Mouse (Mus musculus): ENCODE measurements around the gene Sgms1. TPM values are rescaled to one million over a fixed set of nuclear protein-coding genes. Genes with fewer than 3 reads are reported as not detected.
A peak's percentile ranks its signal among the peaks of the same experiment; 100 is the strongest.

Sgms1 gene
- polyA plus RNA-seq, 2 experiments, result 20.8 to 36.8 TPM

DNA sequence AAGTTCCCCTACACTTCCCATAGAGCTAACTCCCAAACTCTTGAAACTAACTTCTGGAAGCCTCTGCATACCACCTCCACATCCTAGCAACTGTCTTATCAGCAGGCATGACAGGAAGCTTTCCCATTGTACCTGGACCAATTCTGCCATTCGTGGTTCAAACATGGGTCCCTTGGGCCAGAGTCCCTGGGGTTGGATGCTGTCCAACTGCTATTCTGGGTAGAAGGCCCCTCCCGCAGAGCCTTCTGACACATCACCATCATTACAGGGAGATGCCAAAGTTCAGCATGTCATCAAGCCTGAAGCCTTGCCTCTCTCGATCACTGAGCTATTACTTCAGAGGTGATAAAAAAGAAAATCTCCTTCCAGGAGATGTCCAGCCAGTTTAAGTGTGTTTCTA, 175.9 kb downstream of the Sgms1 start:
- Histone ChIP-seq H3K4me3 (replicated peaks; ENCODE audit: low read length) (no peak overlapping the region), H3K27me3 (ENCODE audit: control insufficient read depth, insufficient read depth, low read length) (no peaks in the 10 kb centered on the region), H3K9me3 (ENCODE audit: control insufficient read depth, low read length) (no peaks in the 10 kb centered on the region), H3K4me1 (ENCODE audit: control insufficient read depth, insufficient read depth, low read length) (peaks cover 10% of the 10 kb centered on the region; the same call in 1 of the 2 replicates), H3K4me2 (replicated peaks; ENCODE audit: low read depth, low read length, severe bottlenecking) (no peak overlapping the region), H3K9ac (ENCODE audit: low read depth, low read length, severe bottlenecking) (no peak overlapping the region), H3K36me3 (ENCODE audit: control insufficient read depth, insufficient read depth, low read length) (no peaks in the 10 kb centered on the region), H3K27ac (replicated peaks; ENCODE audit: low read depth, low read length) (no peak overlapping the region)
- WGBS, result 82% methylated on average over 3 of the region's 3 CpGs
- DNase-seq (ENCODE audit: low spot score) (no peak), ATAC-seq (ENCODE audit: low FRiP score, low read depth) (no peak)
- TF ChIP-seq POLR2A (IDR thresholded peaks at IDR 0.05; ENCODE audit: borderline replicate concordance, extremely low read depth, insufficient read depth, insufficient read length), result no peak

DNA sequence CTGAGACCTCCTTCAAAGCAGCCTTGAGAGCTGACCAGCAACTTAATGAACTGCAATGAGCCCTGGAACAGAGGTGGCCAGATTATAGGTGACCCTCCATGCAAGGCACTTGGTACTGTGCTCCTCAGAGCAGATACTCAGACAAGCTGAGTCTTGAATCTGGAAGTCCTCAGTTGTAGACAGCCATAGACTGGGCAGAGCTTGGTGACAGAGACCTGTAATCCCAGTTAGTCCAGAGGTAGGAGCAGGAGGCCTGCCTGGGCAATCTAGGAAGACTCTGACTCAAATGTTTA, 178.3 kb downstream of the Sgms1 start:
- 0 out of 2 replicates have a peak overlapping the region, but pooled peaks have one; percentile 28 for H3K9ac ChIP-seq (ENCODE audit: low read depth, low read length, severe bottlenecking)
- ATAC-seq (ENCODE audit: low FRiP score, low read depth), result peak; percentile 31

DNA sequence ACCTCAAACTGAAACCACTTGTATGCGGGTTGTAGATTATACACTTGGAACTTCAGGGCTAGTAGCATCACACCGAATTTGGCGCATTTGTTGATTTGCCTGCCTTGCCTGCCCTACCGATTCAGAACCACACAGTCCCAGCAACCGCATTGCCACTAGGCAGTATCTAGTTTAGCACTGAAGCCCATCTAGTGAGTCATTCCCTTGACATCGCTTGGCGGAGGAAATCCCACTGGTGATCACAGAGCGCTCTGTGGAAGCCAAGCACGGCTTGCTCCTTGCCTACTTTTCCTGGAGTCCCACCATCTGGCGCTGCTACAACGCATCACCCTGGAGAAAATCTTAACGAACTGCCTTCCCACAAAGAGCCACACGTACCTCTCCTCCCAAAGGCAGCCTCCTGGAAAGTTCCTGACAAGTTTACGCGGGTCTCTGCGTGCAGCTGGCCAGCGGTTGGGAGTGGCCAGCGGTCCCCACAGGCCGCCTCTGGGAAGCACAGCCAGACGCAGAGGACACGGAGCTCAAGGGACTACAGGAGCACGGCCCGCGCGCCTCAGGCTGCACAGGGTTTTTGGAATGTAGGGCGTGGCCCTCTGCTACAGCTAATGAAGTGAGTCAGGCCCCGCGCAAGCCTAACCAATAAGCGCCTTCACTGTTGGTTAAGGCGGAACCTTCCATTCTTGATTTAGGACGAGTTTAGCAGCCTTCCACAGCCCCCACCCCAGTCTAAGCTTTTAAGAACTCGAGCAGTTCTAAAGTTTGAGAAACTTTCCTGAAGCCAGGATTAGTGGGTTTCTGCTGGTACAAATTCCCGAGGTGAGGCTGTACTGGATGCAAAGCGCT, 178.8 kb downstream of the Sgms1 start:
- DNase-seq (ENCODE audit: low spot score) (peak; percentile 96), ATAC-seq (ENCODE audit: low FRiP score, low read depth) (peak; percentile 98)
- Histone ChIP-seq H3K4me2 (replicated peaks; ENCODE audit: low read depth, low read length, severe bottlenecking) (peak overlapping the region; percentile 77), H3K36me3 (ENCODE audit: control insufficient read depth, insufficient read depth, low read length) (no peaks in the 10 kb centered on the region), H3K9me3 (ENCODE audit: control insufficient read depth, low read length) (no peaks in the 10 kb centered on the region), H3K27ac (replicated peaks; ENCODE audit: low read depth, low read length) (peak overlapping the region; percentile 89), H3K27me3 (ENCODE audit: control insufficient read depth, insufficient read depth, low read length) (no peaks in the 10 kb centered on the region), H3K9ac (ENCODE audit: low read depth, low read length, severe bottlenecking) (peak overlapping the region; percentile 67), H3K4me3 (replicated peaks; ENCODE audit: low read length) (peak overlapping the region; percentile 53), H3K4me1 (ENCODE audit: control insufficient read depth, insufficient read depth, low read length) (peaks cover 10% of the 10 kb centered on the region; the same call in 1 of the 2 replicates)
- 3% methylated on average over 34 of the region's 34 CpGs for WGBS
- peak; percentile 57; the same call in 1 of the 2 replicates for TF ChIP-seq POLR2A (IDR thresholded peaks at IDR 0.05; ENCODE audit: borderline replicate concordance, extremely low read depth, insufficient read depth, insufficient read length)

More for the DNA sequence above, 178.3 kb downstream of the Sgms1 start:
- H3K4me3 ChIP-seq (replicated peaks; ENCODE audit: low read length), result peak overlapping the region; percentile 53
- no peaks in the 10 kb centered on the region for H3K27me3 ChIP-seq (ENCODE audit: control insufficient read depth, insufficient read depth, low read length)
- TF ChIP-seq POLR2A (IDR thresholded peaks at IDR 0.05; ENCODE audit: borderline replicate concordance, extremely low read depth, insufficient read depth, insufficient read length), result no peak
- DNase-seq (ENCODE audit: low spot score), result no peak
- H3K9me3 ChIP-seq (ENCODE audit: control insufficient read depth, low read length), result no peaks in the 10 kb centered on the region
- H3K27ac ChIP-seq (replicated peaks; ENCODE audit: low read depth, low read length), result peak overlapping the region; percentile 85
- no peaks in the 10 kb centered on the region for H3K36me3 ChIP-seq (ENCODE audit: control insufficient read depth, insufficient read depth, low read length)
- peaks cover 10% of the 10 kb centered on the region; the same call in 1 of the 2 replicates for H3K4me1 ChIP-seq (ENCODE audit: control insufficient read depth, insufficient read depth, low read length)
- peak overlapping the region; percentile 77 for H3K4me2 ChIP-seq (replicated peaks; ENCODE audit: low read depth, low read length, severe bottlenecking)

DNA sequence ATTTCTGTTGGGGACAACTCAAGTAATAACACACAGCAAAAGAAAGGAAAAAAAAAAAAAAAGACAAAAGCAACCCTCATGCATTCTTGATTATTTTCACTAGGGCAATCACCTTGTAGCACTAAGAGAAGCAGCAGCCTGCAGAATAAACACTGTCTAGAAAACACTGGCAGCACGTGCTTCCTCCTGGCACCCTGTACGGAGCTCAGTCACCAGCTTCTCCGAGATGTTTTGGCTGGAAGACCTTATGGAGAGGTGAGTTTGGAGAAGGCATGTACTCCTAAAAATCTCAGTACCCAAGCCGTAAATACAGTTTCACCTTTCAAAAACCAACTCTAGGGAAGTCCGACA, 179.4 kb downstream of the Sgms1 start:
- Histone ChIP-seq H3K36me3 (ENCODE audit: control insufficient read depth, insufficient read depth, low read length) (no peaks in the 10 kb centered on the region), H3K9me3 (ENCODE audit: control insufficient read depth, low read length) (no peaks in the 10 kb centered on the region), H3K9ac (ENCODE audit: low read depth, low read length, severe bottlenecking) (peak overlapping the region; percentile 67), H3K27ac (replicated peaks; ENCODE audit: low read depth, low read length) (peak overlapping the region; percentile 89), H3K4me2 (replicated peaks; ENCODE audit: low read depth, low read length, severe bottlenecking) (peak overlapping the region; percentile 77), H3K4me3 (replicated peaks; ENCODE audit: low read length) (peak overlapping the region; percentile 53), H3K27me3 (ENCODE audit: control insufficient read depth, insufficient read depth, low read length) (no peaks in the 10 kb centered on the region), H3K4me1 (ENCODE audit: control insufficient read depth, insufficient read depth, low read length) (peaks cover 10% of the 10 kb centered on the region; the same call in 1 of the 2 replicates)
- DNase-seq (ENCODE audit: low spot score), result peak; percentile 20
- WGBS, result 9% methylated on average over 5 of the region's 5 CpGs
- no peak for ATAC-seq (ENCODE audit: low FRiP score, low read depth)
- TF ChIP-seq POLR2A (IDR thresholded peaks at IDR 0.05; ENCODE audit: borderline replicate concordance, extremely low read depth, insufficient read depth, insufficient read length), result no peak

DNA sequence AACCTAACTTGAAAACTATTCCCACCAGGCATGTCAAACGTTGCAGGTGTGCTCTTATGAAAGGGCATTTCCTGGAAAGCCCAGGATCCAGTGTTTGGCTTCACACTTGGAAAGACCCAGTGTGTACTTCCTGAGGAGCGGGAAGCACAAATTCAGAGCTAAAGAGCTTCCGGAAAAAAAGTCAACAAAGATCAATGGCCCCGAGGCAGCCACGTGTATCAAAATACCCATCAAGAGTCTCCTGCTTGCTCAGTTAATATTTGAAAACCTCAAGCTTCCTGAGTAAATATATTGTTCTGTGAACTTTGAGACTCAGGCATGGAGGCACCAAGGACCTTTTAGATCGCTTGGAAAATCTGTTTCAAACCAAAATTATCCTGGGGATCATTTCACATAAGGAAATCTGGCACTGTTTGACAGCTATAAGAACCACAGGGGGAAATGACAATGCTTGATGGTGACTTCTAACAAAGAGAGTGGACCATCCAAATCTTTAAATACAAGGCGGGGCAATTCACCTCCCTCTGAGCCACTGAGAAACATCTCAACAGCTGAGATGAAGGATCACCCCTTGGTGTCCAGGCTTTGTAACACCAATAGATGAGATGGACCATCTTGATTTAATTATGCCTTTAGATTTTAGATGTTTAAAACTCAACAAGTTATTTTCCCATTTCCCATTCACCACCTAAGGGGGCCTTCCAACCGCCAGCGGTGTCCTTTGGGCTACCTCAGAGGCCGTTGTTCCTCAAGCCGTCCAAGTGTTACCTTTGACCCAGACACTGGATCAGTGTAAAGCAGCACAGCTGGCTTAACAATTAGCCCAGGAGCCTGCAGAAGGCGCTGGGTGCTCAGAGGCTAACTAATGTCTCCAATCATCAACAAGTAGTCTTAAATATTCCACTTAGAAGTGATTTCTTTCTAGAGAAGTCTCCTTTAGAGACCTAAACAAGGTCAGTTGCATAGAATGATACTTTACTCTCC, 187.1 kb downstream of the Sgms1 start:
- DNase-seq (ENCODE audit: low spot score) (no peak), ATAC-seq (ENCODE audit: low FRiP score, low read depth) (no peak)
- H3K4me1 ChIP-seq (ENCODE audit: control insufficient read depth, insufficient read depth, low read length), result no peaks in the 10 kb centered on the region
- no peaks in the 10 kb centered on the region for H3K9me3 ChIP-seq (ENCODE audit: control insufficient read depth, low read length)
- no peaks in the 10 kb centered on the region for H3K27me3 ChIP-seq (ENCODE audit: control insufficient read depth, insufficient read depth, low read length)
- H3K4me3 ChIP-seq (replicated peaks; ENCODE audit: low read length), result no peak overlapping the region
- no peak overlapping the region for H3K4me2 ChIP-seq (replicated peaks; ENCODE audit: low read depth, low read length, severe bottlenecking)
- no peak overlapping the region for H3K27ac ChIP-seq (replicated peaks; ENCODE audit: low read depth, low read length)
- no peak overlapping the region for H3K9ac ChIP-seq (ENCODE audit: low read depth, low read length, severe bottlenecking)
- no peaks in the 10 kb centered on the region for H3K36me3 ChIP-seq (ENCODE audit: control insufficient read depth, insufficient read depth, low read length)
- TF ChIP-seq POLR2A (IDR thresholded peaks at IDR 0.05; ENCODE audit: borderline replicate concordance, extremely low read depth, insufficient read depth, insufficient read length), result no peak
- WGBS, result 75% methylated on average over 12 of the region's 12 CpGs
